Mouse (Mus musculus): Measurements from ENCODE around the gene Tnrc6c. TPM values are rescaled to one million over a fixed set of nuclear protein-coding genes. Genes with fewer than 3 reads are reported as not detected.

The Tnrc6c gene
- total and polyA plus RNA-seq, 3 experiments = 6.9 to 16.7 (median 12.8) TPM

- Histone ChIP-seq H3K79me2 (replicated peaks; ENCODE audit: control insufficient read depth, extremely low read depth, insufficient read depth, poor library complexity, severe bottlenecking) (no peaks in the 10 kb centered on the region), H3K27me3 (replicated peaks) (no peaks in the 10 kb centered on the region), H3K9me3 (replicated peaks; ENCODE audit: low read length) (no peaks in the 10 kb centered on the region), H3K4me1 (ENCODE audit: control insufficient read depth in 1 of 2, insufficient read depth in 2 of 2) (peaks cover 22 to 73% of the 10 kb centered on the region in 2 experiments), H3K27ac (ENCODE audit: insufficient read depth, low read depth) (peak overlapping the region; percentile 39), H3K36me3 (replicated peaks in 1 of 2; ENCODE audit: control insufficient read depth in 1 of 2, insufficient read depth in 1 of 2, low read length in 1 of 2) (no peaks in the 10 kb centered on the region), H3K4me3 (replicated peaks in 1 of 3; ENCODE audit: low read depth in 2 of 3, low read length in 2 of 3, poor library complexity in 1 of 3) (peak overlapping the region in 1 of 3 experiments; percentile 19), H3K4me2 (ENCODE audit: insufficient read depth, low read depth, poor library complexity, severe bottlenecking) (no peak overlapping the region), H3K9ac (ENCODE audit: insufficient read depth, low read depth) (no peak overlapping the region; the same call in 1 of the 2 replicates)
- TF ChIP-seq ZNF384 (IDR thresholded peaks at IDR 0.05; ENCODE audit: low read depth, low read length) (no peak), MAZ (IDR thresholded peaks at IDR 0.05; ENCODE audit: low read depth, low read length) (peak; percentile 80), JUN (IDR thresholded peaks at IDR 0.05; ENCODE audit: insufficient read depth, low read depth, low read length) (no peak), CHD1 (IDR thresholded peaks at IDR 0.05; ENCODE audit: low read depth, low read length) (no peak), MYC (IDR thresholded peaks at IDR 0.05; ENCODE audit: low read depth, low read length) (peak; percentile 63; the same call in 1 of the 2 replicates), UBTF (IDR thresholded peaks at IDR 0.05; ENCODE audit: low read depth, low read length) (0 out of 2 replicates have a peak, but pooled peaks have one; percentile 61), TBP (conservative IDR thresholded peaks at IDR 0.05; ENCODE audit: low read depth, low read length) (peak; percentile 95), USF2 (conservative IDR thresholded peaks at IDR 0.05; ENCODE audit: low read depth, low read length) (no peak), MAFK (IDR thresholded peaks at IDR 0.05; ENCODE audit: insufficient replicate concordance, low read length) (no peak), ZKSCAN1 (IDR thresholded peaks at IDR 0.05; ENCODE audit: borderline replicate concordance, low read depth, low read length) (no peak), JUND (conservative IDR thresholded peaks at IDR 0.05; ENCODE audit: low read depth, low read length) (no peak; the same call in 1 of the 2 replicates), EP300 (IDR thresholded peaks at IDR 0.05; ENCODE audit: low read length) (peak; percentile 79), E2F4 (IDR thresholded peaks at IDR 0.05; ENCODE audit: insufficient replicate concordance, low read depth, low read length) (no peak), NELFE (IDR thresholded peaks at IDR 0.05; ENCODE audit: low read depth, low read length) (peak; percentile 82), IRF4 (IDR thresholded peaks at IDR 0.05; ENCODE audit: low read depth, low read length) (0 out of 2 replicates have a peak, but pooled peaks have one; percentile 42), CTCF (conservative IDR thresholded peaks at IDR 0.05 in 1 of 2, IDR thresholded peaks at IDR 0.05 in 1 of 2; ENCODE audit: low read depth in 2 of 2, low read length in 2 of 2) (no peak; a peak in 1 of 4 replicates), ETS1 (conservative IDR thresholded peaks at IDR 0.05; ENCODE audit: low read depth, low read length) (peak; percentile 59), KAT2A (IDR thresholded peaks at IDR 0.05; ENCODE audit: insufficient replicate concordance, low read length) (no peak), HCFC1 (IDR thresholded peaks at IDR 0.05; ENCODE audit: low read depth, low read length) (no peak), MEF2A (IDR thresholded peaks at IDR 0.05; ENCODE audit: borderline replicate concordance, low read depth, low read length) (peak; percentile 48; the same call in 1 of the 2 replicates), RCOR1 (conservative IDR thresholded peaks at IDR 0.05; ENCODE audit: low read depth, low read length) (no peak; the same call in 1 of the 2 replicates), CHD2 (IDR thresholded peaks at IDR 0.05; ENCODE audit: low read length) (0 out of 2 replicates have a peak, but pooled peaks have one; percentile 30), TCF12 (IDR thresholded peaks at IDR 0.05; ENCODE audit: low read depth, low read length) (peak; percentile 61; the same call in 1 of the 2 replicates), GABPA (IDR thresholded peaks at IDR 0.05; ENCODE audit: insufficient replicate concordance, low read depth, low read length) (no peak), NRF1 (IDR thresholded peaks at IDR 0.05; ENCODE audit: low read depth, low read length) (no peak), RAD21 (IDR thresholded peaks at IDR 0.05; ENCODE audit: low read depth, low read length) (no peak; the same call in 1 of the 2 replicates), BHLHE40 (IDR thresholded peaks at IDR 0.05; ENCODE audit: low read depth, low read length) (peak; percentile 65; the same call in 1 of the 2 replicates), ZC3H11A (IDR thresholded peaks at IDR 0.05; ENCODE audit: low read depth, low read length) (no peak), POLR2A (IDR thresholded peaks at IDR 0.05; ENCODE audit: low read depth, low read length) (peak; percentile 81), ZMIZ1 (IDR thresholded peaks at IDR 0.05; ENCODE audit: low read depth, low read length) (peak; percentile 56; the same call in 1 of the 2 replicates), POLR2AphosphoS2 (IDR thresholded peaks at IDR 0.05; ENCODE audit: low read depth, low read length) (0 out of 2 replicates have a peak, but pooled peaks have one; percentile 40), PAX5 (IDR thresholded peaks at IDR 0.05; ENCODE audit: low read length) (no peak), MXI1 (IDR thresholded peaks at IDR 0.05; ENCODE audit: low read depth, low read length) (no peak), MAX (IDR thresholded peaks at IDR 0.05; ENCODE audit: low read length) (0 out of 2 replicates have a peak, but pooled peaks have one; percentile 6), SMC3 (IDR thresholded peaks at IDR 0.05; ENCODE audit: low read depth, low read length) (no peak), USF1 (IDR thresholded peaks at IDR 0.05; ENCODE audit: low read depth, low read length) (no peak), ELF1 (IDR thresholded peaks at IDR 0.05; ENCODE audit: low read depth, low read length) (peak; percentile 24; the same call in 1 of the 2 replicates), SIN3A (IDR thresholded peaks at IDR 0.05; ENCODE audit: low read length) (peak; percentile 67)
- peak; percentile 96 for DNase-seq (ENCODE audit: extremely low read depth)
- in situ Hi-C loops (cut with MboI; ENCODE audit: low pct_ligation_motif_present, low pct_unique_long_range_greater_than_20kb, low sequenced_read_pairs) = no loop called here
- dilution Hi-C loops (cut with MboI; ENCODE audit: extremely low pct_ligation_motif_present, extremely low pct_unique_long_range_greater_than_20kb, low sequenced_read_pairs) = no loop called here
Observed at GRCm38 (mm10) chr11:117608141-117608789, 45.8 kb upstream of the Tnrc6c start.
